Mouse (Mus musculus) thymus, postnatal 4 days (tissue): ENCODE results near the gene Grifin.

ENCODE experiments used
- DNase-seq: peaks from one replicate; pipeline ENCODE4 v3.0.0; 2021

The Grifin gene

DNA sequence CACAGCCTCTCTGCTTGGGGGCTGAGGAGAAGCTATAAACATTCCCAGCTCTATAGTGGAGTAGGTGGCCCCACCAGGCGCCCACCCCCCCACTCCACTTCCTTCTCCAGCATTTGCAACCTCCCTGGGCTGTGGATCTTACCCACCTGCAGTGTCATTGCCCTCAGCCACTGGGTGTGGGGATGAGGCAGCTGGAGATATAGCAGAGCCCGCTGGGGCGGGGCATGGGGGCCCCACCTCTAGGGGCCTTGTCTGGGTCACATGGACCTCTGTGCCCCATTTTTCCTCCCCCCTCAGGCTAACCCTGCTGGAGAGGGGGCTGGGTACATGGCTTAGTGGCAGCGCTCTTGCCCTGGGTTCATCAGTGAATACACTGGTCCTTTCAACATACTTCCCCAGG is at the start of gene Grifin:
Gene Grifin, minus strand, starts transcription at position 176 of the 400 bp plus-strand sequence.
- peak; percentile 65 for DNase-seq

DNA sequence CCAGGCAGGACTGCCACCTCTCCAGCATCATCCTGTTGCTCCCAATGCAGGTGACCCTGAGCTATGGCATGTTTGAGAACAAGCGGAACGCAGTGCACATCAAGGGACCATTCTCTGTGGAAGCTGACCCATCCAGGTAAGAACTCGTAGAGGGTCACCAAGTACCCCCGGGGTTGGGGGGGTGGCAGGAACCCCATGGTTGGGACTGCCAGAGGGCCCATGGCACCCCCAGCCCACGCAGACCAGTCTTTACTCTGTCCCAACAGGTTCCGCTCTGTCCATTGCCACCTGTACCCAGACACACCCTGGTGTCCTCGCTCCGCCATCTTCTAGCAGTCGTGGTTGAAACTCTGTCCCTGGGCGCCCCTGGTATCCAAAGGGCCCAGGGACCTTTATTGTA is 49.3 kb upstream of the Grifin start:
- DNase-seq, result no peak

DNA sequence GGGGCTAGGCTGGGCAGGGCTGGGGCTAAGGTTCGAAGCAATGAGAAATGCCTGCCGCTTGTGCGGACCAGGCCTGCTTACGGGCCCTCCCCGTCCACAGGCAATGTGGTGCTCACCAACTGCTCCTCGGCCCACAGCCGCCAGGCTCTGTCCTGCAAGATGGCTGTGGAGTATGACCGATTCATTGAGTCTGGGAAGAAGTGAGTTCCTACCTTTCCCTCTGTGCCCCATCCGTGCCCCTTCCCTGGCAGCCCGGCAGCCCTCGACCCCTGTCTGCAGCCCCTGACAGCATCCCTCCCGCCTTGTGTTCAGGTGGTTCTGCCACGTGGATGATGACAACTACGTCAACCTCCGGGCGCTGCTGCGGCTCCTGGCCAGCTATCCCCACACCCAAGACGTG is 47.3 kb upstream of the Grifin start:
- DNase-seq, result no peak

DNA sequence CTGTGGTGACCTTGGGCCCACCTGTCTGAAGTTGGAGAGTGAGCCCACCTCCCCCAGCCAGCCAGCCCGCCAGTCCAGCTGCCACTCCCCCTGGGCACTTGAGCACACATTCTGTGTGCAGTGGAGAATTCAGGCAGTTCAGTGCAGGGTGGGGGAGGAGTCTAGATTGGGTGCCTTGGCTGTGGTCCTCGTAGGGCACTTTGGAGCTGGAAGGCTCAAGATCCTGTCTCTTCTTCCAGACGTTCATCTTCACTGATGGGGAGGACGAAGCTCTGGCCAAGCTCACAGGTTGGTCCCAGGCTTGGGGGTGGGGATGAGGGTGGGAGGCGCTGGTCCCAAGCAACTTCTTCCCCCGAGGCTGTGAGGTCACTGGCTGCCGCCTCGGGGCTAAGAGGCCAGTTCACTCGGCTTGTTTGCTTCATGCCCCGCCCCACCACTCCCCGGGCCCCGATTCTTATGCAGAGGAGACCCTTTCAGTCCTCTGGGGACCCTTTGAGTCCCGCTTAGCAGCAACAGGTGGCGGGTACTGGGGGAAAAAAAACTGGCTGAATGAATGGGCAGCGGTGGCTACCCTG is 46.8 kb upstream of the Grifin start:
- no peak for DNase-seq

DNA sequence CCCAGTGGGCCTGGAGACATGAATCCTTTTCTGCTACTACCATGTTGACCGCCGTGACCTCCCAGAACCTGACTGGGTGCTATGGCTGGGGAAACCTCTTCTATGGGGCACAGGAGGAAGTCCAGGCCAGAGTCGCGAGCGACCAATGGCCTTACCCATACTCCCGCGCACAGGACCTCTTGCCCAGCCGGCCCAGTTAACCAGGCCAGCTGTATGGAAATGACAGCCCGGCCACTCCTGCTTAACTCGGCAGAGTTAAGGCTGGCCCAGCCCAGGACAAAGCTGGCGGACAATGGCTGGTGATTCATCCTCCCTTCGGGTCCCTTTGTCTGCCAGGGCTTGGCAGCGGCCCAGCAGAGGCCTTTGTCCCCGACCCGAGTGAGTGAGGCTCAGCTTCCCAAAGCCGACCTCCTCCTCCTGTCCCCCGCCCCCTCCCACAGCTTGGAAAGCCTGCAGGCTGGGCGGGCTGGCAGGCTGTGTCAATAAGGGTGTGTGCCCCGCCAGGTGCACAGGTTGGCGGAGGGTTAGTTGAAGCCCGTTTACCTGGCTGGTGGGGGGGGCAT is 46.2 kb upstream of the Grifin start:
- peak; percentile 35 for DNase-seq

DNA sequence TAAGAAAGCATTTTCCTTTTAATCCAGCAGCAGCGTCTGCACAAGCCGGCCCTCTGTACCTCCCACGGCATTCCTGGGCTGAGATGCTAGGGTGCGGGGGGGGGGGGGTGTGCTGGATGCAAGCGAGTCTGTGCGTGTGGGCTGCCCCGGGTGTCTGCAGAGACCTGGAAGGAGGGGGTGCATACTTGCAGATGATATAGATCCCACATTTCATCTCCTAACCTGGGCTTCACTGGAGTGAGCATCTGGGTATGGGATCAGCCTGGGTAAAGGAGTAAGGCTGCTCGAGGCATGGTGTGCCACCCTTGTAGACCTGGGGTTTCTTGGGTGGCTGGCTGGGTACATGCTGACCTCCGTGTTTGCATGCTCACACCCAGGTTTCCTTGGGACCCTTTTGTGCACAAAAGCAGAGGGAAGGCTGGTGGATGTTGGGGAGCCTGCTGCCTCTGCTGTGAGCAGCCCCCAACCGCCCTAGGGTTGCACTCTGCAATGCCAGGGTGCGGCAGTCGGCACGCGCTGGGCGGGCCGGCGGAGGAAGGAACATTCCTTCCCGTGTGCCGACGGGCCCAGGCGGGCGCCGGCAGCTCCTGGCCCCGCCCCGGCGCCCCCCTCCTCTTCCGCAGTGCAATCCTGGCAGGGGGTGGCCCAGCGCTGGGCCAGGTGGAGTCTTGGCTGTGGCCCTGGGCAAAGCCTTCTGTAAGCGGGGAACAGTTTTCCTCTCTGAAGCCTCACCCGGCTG is 45.6 kb upstream of the Grifin start:
- peak; percentile 75 for DNase-seq

DNA sequence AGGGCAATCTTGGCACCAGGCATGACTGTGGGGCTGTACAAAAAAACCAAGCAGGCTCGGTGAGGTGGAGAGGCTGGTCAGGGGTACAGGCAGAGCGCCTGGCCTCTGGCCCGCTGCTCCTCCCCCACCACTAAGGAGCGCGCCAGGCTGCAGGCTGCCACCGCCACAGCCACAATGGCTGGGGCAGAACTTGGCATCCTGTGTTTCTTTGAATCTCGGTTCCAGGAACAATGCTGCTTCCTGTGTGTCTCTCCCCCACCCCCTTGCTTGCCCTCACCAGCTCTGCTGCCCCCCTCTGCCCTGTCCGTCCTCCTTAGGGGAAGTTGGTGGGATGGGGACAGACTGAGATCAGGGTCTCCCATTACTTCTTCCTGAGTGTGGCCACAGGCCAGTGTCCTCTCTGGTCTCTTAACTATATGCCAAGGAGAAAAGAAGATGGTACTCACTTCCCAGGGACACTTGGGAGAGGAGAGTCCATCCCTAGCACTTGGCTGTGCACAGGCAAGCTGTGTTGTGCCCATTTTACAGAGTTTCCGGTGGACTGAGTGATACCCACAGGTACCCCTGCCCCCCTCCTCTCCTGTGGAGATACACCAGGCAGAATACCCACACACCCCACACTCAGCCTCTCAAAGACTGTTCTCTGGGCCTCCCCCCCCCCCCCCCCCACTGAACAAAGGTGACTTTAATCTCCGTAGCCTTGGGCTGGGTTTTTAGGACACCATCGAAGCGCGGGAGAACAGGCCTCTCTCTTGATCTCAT is 44.8 kb upstream of the Grifin start:
- DNase-seq, result peak; percentile 65

DNA sequence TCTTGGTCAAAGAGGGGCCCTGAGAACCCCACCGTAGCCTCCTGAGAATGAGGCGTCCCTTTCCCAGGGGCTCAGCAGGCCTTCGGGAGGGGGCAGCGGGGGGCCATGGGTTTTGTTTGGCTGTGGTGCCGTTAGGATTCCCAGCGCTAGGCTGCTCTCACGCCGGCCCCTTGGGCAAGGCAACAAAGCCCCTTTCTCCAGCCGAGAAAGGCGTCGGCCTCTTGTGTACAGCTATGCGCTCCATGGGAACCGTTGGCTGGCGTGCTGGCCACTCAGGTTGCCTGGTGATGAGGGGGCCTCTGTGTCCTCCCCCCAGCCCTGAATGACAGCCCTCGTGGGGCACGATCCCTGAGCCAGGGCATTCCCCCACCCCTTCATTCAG is 43.8 kb upstream of the Grifin start:
- peak; percentile 36 for DNase-seq

DNA sequence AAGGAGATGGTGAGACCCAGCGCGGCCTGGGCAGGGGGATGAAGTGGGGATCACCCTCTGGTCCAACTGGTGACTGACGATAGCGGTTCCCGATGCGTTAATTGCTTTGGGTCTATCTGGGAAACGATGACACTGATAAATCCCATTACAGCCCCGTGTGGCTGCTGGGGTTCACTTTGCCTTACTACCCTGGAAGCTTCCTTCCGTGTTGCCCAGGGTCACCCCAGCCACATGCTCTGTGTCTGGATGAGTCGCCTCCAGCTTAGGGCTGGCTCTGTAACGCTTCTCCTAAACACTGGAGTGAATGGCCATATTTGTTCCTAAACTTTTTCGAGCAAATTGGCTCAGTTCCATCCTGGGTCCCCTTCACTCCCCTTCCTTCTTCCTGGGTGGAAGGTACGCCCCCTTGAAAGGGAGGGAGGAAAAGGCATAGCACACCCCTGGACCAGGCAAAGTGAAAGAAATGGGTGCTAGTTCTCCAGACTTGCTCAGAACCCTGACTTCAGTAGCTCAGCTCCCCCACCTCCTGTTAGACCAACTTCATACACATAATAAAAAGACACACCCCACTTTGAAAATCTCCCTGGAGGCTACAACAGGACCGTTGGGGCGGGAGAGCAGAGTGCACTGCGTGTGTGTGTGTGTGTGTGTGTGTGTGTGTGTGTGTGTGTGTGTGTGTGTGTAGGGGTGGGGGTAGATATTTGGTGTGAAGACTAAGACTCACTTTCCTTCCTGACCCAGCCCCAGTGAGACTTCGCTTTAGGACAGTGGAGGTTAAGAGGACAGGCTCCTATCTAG is 43.2 kb upstream of the Grifin start:
- DNase-seq, result peak; percentile 41

DNA sequence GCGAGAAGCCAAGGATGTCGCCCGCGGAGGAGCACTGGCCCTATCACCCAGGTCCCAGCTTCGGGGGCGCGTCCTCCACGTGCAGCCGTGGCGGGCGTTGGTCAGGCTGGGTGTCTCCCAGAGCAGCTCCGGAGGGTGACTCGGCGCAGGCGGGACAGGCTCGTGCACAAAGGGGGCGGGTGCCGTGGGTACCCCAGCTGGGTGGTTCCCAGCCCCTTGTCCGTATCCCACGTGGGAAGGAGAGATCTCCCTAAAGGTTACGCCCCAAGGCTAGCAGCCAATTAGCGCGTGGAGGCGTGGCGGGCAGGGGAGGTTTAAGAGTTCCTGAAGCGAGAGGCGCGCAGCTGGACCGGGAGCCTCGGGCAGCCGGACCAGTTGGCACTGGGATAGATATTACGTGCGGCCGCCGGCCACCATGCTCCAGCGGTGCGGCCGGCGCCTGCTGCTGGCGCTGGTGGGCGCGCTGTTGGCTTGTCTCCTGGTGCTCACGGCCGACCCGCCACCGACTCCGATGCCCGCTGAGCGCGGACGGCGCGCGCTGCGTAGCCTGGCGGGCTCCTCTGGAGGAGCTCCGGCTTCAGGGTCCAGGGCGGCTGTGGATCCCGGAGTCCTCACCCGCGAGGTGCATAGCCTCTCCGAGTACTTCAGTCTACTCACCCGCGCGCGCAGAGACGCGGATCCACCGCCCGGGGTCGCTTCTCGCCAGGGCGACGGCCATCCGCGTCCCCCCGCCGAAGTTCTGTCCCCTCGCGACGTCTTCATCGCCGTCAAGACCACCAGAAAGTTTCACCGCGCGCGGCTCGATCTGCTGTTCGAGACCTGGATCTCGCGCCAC is 42.3 kb upstream of the Grifin start, which contains the start of gene Lfng:
Gene Lfng, plus strand, starts transcription at position 320 of the 835 bp plus-strand sequence.
- DNase-seq, result peak; percentile 76

DNA sequence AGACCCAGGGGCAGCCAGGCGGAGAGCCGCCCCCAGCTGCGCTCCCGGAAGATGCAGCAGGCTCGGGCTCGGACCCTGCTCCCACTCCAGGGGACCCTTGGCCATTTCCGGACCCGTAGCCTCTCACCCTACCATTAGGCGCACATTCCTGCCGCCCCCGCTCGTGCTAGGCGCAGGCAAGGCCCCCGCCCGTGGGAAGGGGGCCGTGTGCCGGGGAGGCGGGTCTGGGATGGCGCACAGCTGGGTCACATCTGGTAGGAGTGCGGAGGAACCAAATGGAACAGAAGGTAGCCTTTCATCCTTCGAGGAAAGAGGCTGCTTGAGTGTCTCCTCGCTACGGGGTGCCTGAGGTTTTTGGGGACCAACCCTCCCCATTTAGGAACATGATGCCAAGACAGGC is 41.5 kb upstream of the Grifin start:
- DNase-seq, result peak; percentile 36

DNA sequence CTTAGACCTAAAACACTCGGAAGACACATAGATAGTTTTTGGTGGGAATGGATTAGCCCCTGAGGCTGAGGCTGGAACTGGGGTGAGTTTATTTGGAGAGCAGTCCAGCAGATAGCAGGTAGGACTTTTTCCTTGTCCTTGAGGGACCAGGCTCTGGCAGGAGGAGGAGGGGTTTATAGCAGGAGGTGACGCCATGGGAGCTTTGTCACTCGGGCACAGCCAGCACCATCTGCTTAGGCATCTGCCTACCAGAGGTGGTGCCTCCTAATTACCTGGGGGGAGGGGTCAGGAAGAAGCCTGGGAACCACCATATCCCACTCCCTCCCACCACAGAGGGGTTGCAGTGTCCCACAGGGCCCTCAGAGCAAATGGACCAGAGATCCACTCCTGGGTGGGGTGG is 40.4 kb upstream of the Grifin start:
- peak; percentile 21 for DNase-seq

DNA sequence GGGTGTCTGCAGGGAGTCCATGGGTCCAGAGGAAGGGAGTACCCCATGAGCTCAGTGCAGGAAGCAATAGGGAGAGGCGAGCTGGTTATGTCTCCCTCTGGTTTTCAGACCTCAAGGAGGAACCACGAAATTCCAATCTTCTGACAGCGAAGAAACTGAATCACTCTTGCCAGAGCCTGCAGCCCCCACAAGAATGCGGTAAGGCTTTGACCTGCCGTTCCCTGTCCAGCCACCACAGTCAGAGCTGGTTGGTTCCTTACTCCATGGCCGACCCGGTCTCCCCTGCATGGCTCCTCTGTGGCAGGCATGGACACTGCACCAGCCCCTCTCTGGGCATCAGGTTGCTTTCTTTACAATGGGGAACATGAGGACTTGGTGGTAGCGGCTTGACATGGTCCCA is 39.5 kb upstream of the Grifin start:
- DNase-seq, result no peak

DNA sequence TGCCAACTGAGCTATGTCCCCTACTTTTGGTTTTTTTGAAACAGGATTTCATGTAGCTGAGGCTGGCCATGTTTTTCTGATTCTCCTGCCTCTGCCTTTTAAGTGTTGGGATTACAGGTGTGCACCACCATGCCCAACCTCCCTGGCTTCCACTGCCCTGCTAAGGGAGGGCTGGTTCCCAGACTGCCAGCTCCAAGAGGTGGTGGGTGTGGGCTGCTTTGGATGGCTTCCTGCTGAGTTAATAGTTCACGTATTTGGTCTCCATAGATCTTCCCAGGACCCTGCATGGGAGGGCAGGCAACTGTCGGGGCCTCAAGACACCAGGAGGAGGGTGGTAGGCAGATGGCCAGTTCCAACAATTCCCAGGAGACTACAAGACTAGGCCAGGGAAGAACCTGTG is 37.7 kb upstream of the Grifin start:
- no peak for DNase-seq

DNA sequence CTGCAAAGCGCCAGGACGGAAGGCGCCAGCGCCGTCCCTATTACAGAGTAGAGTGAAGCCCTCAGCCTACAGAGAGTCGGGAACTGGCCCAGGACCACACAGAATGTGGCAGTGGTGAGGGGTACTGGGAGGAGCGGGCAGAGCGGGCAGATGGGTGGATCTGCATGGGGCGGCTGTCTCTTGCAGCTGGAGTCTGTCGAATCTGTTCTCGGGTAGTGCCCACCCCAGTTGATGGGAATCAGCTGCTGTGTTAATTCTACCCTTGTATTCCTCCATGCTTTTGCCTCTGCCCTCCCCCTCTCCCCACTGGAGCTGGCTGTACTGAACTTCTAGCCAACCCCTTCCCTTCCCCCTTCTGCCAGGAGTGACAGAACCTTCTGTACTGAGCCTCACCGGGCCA is 36.8 kb upstream of the Grifin start:
- DNase-seq, result no peak

DNA sequence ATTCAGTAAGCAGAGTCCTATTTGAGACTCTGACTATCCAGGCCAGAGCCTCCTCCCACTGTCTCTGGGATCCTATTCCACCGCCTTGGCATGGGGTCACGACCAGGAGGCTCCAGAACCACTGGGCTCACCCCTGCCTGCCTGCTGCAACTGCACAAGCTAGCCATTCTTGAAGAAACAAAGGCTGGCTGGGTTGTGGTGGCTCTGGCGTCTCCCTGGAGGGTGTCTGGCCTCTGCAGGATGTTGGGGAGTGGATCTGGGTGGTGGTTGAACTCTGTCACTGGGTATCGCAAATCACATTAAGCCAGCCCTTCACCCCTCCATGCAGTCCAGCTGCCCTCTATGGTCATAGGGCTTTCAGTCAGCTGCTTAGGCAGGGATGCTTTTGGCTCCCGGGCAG is 35.1 kb upstream of the Grifin start:
- DNase-seq, result no peak

DNA sequence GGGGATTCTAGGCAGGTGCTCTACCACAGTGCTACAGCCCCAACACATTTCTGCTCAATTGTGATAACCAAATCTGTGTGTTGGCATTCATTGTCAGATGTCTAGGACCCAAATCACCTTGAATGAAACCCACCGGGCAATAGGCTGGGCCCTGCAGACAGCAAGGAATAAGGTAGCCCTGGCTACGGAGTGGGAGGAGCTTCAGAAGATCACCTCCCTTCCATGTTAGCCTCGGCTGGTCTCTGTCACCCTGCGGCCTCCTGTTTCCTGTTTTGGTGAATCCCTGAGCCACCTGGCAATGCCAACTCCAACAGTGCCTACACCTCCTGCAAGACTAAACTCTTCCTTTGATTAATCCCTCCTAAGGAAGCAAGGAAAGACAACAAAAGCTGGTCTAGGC is 32.9 kb upstream of the Grifin start:
- no peak for DNase-seq

DNA sequence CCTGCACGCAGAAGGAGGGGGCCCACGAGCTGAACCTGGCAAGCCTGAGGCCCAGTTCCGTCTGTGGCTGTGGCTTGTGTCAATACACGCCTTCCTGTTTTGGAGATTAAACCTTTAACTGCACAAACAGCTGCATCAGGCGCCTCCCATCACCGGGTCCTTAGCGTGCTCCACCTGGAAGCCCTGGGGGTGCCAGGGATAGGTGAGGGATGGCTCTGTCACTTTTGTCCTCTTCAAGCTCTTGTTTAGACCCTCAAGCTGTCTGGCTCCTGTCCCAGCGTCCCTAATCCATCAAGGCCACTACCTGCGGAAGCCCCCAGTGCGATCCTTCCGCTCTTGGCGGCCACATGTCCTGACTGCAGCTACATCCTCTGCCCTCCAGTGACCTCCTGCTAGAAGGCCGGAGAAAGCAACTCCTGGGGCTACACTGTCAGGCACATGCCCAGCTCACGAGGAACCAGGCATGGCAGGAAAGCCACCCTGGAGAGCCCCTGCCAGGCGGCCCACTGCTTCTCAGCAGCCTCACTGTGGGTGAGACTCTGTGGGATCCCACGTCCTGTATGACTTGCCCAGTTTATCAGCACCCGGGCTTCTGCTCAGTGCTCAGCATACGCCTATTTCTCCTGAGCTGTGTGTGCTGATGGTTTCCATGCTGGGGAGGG is 32.2 kb upstream of the Grifin start:
- DNase-seq, result peak; percentile 82

DNA sequence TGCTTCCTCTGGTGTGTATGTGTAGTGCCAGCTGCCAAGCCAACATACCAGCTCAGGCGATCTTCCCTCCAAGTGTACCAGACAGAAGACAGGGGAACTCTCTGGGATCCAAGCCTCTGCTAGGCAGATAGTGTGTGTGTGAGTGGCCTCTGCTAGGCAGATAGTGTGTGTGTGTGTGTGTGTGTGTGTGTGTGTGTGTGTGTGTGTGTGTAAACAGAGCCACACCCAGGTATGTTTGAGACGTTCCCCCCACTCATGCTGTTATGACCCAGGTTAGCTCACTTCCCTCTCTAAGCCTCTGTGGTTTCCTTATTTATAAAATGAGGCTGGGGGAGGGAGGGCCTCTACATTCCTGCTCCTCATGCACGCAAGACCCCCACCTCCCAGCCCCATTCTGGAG is 31.6 kb upstream of the Grifin start:
- DNase-seq, result peak; percentile 54

DNA sequence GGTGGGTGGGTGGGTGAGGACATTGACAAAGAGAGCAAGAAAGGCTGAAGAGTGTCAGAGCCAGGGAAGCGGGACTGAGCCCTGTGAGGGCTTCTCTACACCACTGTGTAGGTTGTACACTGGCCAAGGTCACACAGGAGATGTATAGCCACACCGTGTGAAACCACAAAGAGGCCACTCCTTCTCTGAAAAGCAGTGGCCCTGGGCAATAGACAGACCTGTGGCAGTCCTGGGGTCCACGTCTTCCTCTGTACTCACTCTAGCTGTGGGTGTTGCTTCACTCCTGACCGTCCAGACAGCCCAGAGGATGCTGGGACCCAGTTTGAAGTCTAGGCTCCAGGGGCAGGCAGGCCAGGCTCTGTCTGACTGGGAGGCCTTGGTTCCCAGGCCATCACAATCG is 30.0 kb upstream of the Grifin start:
- no peak for DNase-seq

DNA sequence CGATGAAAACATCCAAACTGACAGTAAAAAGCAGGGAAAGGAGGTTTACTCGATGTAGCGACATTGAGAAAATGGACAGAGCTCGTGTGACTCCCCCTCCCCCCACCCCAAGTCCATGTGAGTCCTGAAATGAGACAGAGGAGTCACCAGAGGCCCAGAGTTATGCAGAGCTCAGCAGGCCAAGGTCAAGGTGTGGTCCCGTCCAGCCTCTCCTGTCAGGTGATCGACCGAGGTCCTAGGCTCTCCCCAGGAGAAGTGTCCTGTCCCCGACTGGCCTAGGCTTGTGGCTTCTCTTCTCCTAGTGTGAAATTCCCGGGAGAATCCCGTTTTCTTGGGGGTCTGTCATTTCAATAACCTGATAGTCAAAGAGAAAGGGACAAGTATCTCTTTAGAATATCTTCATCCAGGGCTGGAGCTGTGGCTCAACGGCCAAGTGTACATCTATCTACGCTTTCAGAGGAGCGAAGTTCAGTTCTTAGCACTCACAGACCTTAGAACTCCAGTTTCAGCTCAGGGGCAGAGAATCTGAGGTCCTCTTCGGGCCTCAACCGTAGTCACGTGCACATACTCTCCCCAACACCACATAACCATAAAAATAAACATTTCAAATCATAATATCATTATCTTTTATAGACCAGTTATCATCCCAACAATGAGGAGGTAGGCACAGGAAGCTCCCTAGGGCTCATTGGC is 24.4 kb upstream of the Grifin start:
- no peak for DNase-seq
